Mouse (Mus musculus) left cerebral cortex, postnatal 25 days (tissue): Measurements from ENCODE around the gene Micu1. TPM values are rescaled to one million over a fixed set of nuclear protein-coding genes. Genes with fewer than 3 reads are reported as not detected.
"Not testable (repeated sequence)": the region's sequence is repeated elsewhere in the genome, so short reads cannot be mapped to it uniquely, and the experiment has no call there.

Experiments used
- DNase-seq, 2 experiments: peaks; one replicate each; pipeline ENCODE4 v3.0.0; 2022; ENCODE audit warnings: low spot score in 2 of 2, mixed read lengths in 1 of 2
- intact Hi-C: fragments of 180-260 bp; cut with DNase I; formaldehyde crosslinking; loops from one replicate; pipeline ENCODE4 v1.15.1; 2025
- total RNA-seq, 2 experiments: library from RNA; stranded (reverse); gene quantifications; 2 replicates each; pipeline ENCODE4 v1.2.3; 2021

Micu1 gene
- total RNA-seq = 10 to 100 TPM; 83.7 to 86.1 TPM

DNA sequence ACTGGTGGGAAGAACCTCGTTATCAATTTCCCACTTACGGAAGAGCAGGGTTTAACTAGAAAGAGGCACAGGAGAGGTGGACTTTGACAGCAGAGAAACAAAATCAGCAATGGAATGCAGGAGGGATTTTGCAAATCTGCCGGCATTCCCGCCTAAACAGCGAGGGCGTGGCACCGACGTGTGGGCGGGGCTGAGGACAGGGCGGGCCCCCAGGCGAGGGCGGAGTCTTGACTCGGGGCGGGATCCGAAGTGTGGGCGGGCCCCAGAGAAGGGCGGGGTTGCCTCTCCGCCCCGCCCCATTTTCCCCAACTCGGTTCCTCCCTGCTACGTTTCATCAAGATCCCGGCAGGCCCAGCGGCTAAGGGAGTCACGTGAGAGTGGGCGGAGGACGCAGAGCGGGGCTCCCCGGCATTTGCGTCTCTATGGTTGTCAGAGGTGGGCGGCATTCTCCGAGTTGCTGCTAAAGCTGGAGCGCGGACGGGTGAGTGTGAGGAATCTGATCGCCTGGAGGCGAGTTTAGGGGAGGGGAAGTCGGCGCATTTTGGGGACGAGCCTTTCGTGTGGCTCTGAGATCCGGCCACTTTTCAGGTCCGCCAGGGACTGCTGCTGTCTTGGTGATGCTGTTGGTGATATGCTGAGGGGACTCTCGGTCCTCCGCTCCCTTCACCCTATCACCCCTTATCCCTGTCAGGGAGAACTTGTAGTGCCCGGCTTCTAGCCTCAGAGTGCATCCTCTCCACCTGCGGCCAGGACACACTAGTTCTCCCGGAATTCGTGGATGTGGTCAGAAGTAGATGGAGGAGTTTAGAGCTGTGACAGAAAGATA lies at the start of gene Micu1:
TSS of gene Micu1 (plus strand) at position 271 of the 826 bp plus-strand sequence.
- DNase-seq = peak; percentile 96 to 99
- intact Hi-C loops = loop anchor here (2.0 to 5.0 kb wide), 4 partner anchors 86 to 380 kb away; partner anchors contain the start of genes Gm10322, Mcu and P4ha1

- intact Hi-C loops = no loop called here
These were observed 45.5 kb upstream of the Micu1 start for GRCm38 (mm10) chr10:59656799-59657198.

GRCm38 (mm10) chr10:59664765-59665164 lies 37.5 kb upstream of the Micu1 start:
- intact Hi-C loops = no loop called here
- DNase-seq = no peak

More at GRCm38 (mm10) chr10:59656799-59657198, 45.5 kb upstream of the Micu1 start:
- DNase-seq = no peak

DNA sequence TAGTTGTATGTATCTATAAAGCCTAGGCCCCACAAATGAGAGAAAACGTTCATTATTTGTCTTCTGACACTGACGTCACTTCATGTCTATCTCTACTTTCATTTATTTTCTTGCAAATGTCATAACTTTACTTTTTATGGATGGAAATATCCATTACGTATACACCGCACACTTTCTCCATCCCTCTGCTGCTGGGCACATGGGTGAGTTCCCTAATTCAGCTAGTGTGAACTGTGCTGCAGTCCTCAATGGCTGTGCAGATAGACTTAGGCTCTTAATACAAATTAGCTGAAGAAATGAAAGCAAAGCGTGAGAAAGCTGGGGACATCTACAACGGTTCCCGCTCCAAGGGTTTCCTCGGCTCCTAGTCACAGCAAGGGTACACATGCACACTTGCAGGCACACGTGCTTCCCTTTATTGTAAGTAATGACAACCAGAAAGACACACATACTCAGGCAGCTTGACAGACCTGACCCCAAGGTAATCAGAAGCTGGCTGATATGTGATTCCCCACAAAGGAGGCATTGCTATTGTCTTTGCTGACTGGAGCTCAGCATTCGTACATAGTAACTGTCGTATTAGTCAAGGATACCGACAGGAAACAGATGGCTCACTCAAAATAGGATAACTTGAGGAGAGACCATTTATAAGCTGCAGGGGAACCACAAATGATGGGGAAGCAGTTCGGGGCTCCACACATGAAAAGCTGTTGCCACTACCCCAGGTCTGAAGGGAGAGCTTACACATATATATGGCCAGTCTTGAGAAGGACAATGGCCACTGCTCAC lies 36.6 kb upstream of the Micu1 start:
- peak; percentile 21 to 58 for DNase-seq

GRCm38 (mm10) chr10:59667377-59667776 lies 34.9 kb upstream of the Micu1 start:
- intact Hi-C loops = no loop called here
- peak; percentile 6 to 25 for DNase-seq

More for the DNA sequence above, 36.6 kb upstream of the Micu1 start:
- intact Hi-C loops = no loop called here

DNA sequence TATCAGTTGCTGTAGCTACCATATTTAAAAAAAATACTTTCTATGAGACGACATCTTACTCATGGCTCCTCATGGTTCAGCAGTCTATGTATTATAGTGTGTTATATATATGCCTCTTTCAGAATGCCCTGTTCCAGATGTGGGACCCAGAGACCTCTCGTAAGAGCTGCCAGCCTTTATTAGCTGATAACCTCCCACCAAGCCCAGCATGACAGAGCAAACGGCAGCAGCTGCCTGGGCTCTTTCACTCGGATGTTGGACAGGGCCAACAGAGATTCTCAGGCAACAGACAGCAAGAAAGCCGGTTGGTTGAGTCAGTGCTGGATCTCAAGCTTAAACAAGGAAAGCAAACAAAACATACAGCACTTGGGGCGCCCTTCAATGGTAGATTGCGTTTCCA lies 33.8 kb upstream of the Micu1 start:
- DNase-seq = no peak
- intact Hi-C loops = no loop called here

DNA sequence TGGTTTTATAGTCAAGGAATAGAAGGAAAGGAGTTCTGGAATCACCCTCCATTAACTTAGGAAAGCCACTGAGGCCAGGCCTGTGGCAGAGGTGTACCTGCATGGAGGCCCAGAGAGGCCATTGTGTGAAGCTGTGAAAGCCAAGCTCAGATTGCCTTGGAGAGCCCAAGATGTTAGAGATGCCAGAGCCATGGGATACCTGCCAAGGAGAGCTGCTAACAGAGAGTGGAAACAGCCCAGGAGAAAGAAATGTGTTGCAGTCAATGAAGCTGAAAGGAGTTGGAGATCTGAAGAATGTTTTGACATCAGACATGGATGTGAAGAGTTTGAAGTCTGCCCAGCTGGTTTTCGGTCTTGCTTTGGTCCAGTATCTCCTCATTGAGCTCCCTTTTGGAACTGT lies 24.4 kb upstream of the Micu1 start:
- intact Hi-C loops = no loop called here
- peak in 1 of 2 experiments; percentile 15 for DNase-seq

GRCm38 (mm10) chr10:59679189-59679588 lies 23.1 kb upstream of the Micu1 start:
- intact Hi-C loops = no loop called here
- no peak for DNase-seq

- intact Hi-C loops, DNase-seq: not testable (repeated sequence)
These were observed 16.7 kb upstream of the Micu1 start for GRCm38 (mm10) chr10:59685586-59685985.

DNA sequence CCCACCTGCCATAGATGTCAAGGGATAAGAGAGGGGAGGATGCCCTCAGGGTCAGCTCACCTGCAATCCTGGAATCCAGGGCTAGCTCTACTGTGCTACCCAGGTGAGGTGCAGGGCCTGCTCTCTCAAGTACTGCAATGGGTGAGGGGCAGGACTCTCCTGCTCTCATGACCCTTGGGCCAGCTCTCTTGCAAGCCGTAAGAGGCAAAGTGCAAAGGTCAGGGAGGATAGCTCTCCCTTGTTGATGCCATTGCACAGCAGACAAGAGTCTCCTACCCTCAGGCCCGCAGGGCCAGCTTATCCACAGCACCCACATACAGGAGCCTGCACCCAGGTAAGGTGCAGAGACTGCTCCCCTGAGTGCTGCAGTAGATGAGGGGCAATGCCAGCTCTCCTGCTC lies 15.2 kb upstream of the Micu1 start:
- no peak for DNase-seq
- intact Hi-C loops = no loop called here

DNA sequence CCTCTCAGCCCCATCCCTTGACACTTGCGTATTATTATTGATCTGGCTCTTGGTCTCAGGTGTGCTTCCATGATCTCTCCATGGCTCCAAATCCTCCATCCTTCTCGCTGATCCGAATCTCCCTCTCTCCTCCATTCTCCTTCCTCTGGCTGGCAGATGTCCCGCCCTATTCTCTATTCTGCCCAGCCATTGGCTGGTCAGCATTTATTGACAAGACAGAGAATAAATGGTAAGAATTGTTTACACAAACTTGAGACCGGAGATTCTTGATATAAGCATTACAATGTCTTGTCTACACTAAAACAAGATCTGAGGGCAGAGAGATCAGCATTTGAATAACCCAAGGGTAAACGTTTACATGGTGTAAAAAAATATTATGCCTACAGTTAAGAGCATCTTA lies 12.4 kb upstream of the Micu1 start:
- intact Hi-C loops = no loop called here
- no peak for DNase-seq

DNA sequence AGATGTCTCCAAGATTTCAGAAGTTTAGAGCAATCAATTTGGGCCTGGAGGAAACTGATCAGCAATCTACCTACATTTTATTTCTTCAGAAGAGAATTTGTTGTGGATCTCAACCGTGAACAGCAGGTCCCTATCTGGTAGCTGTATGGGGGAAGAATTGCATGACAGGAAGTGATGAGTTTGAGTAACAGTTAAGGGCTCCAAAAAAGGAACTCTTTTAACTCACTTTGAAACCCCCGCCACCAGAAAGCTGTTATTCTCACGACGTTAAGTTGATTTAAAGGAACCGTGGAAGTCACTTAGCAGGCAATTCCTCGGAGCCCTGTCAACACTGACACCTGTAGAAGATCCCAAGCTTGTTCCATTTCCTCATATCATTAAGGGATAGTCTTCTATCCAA lies 9.8 kb upstream of the Micu1 start:
- intact Hi-C loops = no loop called here
- DNase-seq = no peak

GRCm38 (mm10) chr10:59694104-59694503 lies 8.2 kb upstream of the Micu1 start:
- intact Hi-C loops = no loop called here

GRCm38 (mm10) chr10:59699516-59699915 lies 2.8 kb upstream of the Micu1 start:
- intact Hi-C loops = no loop called here
- DNase-seq = no peak

More at GRCm38 (mm10) chr10:59694104-59694503, 8.2 kb upstream of the Micu1 start:
- no peak for DNase-seq

- intact Hi-C loops = loop anchor here (2.0 to 5.0 kb wide), 4 partner anchors 85 to 380 kb away; partner anchors contain the start of genes Gm10322, Mcu and P4ha1
- DNase-seq = peak in 1 of 2 experiments; percentile 7
These were observed 472 bp upstream of the Micu1 start for GRCm38 (mm10) chr10:59701805-59702204.

GRCm38 (mm10) chr10:59703060-59703760 lies 933 bp downstream of the Micu1 start:
- intact Hi-C loops = loop anchor here (2.0 to 5.0 kb wide), 4 partner anchors 86 to 381 kb away; partner anchors contain the start of genes Gm10322, Mcu and P4ha1
- no peak for DNase-seq

- DNase-seq = no peak
- intact Hi-C loops = no loop called here
These were observed 4.8 kb downstream of the Micu1 start for GRCm38 (mm10) chr10:59706991-59707546.

- no peak for DNase-seq
- intact Hi-C loops = no loop called here
These were observed 5.3 kb downstream of the Micu1 start for GRCm38 (mm10) chr10:59707595-59707994.

DNA sequence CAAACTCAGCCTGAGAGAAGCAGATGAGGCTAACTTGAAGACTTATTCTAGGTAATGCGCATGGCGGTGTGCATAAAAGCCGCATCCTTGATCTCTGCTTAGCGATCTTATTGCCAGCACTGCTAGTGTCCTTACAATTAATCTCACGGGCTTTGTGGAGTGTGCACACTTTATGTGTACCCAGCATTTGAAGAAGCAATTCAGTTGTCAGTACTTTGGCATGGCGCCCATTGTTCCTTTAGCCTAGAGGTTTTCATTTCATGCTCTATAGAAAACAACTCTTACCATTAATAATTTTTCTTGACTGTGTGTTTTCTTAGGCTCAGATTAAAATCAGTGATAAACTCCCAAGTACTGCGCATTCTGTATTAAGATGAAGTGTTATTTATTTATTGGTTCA lies 7.0 kb downstream of the Micu1 start:
- no peak for DNase-seq
- intact Hi-C loops = no loop called here
